Mouse (Mus musculus) adrenal gland, postnatal 4 days (tissue): ENCODE data around the gene Syndig1. TPM values are rescaled to one million over a fixed set of nuclear protein-coding genes. Genes with fewer than 3 reads are reported as not detected.
A peak's percentile ranks its signal among the peaks of the same experiment; 100 is the strongest.

Experiments
- DNase-seq, 2 experiments: peaks; one replicate each; pipeline ENCODE4 v3.0.0; 2021 to 2022; ENCODE audit warnings: low spot score in 2 of 2, mixed read lengths in 2 of 2
- total RNA-seq, 2 experiments: library from RNA; stranded (reverse); gene quantifications; 2 replicates each; pipeline ENCODE4 v1.2.3; 2021

The Syndig1 gene
- total RNA-seq, 2 experiments from 2014 or later = 2.9 to 3.5 TPM

DNA sequence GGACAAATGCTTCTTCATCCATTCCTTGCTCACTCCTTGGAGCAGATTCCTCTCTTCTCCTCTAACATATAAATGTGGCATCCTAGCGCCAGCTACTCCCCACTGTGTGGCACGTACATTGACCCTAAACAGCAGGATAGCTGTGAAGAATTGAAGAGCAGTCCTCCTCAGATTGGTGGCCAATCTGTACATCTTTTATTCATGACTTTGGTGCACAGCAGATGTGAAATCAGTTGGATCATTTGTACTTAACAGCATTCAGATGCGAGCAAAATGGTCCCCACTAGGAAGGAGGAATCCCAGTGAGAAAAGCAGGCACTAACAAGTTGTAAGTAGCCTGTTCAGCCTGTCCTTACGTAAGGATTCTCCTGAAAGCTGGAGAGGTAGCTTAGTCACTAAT, 142.0 kb downstream of the Syndig1 start:
- DNase-seq = no peak

DNA sequence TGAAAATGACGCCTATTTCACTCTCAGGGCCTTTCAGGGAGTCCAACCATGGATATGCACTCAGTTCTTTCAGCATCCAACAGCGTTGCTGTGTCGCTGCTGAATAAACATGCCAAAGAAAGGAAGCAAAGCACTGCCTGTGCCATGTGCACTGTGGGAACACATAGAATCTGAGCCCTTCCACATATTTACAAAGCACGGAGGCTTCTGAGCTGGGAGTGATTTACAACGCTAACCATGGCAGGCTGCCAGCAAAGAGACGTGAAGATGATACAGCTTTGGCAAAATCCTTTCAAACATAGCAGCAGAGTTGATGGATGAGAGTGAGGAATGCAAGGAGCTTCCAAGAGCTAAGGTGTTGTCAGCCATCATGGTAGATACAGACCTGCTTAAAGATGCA, 144.6 kb downstream of the Syndig1 start:
- peak; percentile 39 to 44 for DNase-seq

DNA sequence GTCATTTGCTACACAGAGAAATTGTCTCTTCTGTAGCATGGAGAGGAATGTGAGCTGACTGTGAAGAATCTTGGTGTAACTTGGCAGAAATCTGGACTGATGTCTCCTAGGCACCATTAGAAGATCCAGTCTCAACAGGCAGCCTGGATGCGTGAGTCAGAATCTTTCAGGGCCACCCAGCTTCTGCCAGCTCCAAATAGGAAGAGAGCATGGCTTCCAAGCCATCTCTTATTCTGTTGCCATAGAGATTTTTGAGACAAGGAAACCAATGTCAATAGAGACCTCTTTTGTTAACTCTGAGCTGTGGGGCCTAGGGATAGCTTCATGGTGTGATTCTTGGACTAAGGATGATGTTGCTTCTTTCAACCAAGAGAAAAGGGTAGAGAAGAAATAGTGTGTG, 151.4 kb downstream of the Syndig1 start:
- no peak for DNase-seq

DNA sequence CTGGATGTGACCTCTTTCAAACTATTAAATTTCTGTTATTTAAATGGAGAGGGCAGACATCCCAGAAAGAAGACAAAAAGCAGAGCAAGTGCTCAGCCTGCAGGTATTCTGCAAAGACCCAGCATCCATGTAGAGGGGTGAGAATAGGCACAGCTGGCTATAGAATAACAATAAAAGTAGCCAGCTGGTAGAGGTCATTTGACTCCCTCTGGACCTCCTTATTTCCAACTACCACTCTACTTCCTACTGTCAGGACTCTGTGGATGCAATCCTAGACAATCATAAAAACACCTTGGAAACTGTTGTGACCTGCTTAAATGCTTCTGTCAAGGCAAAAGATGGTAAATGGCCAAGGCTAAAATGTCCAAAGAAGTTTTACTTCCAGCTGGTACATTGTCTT, 153.5 kb downstream of the Syndig1 start:
- no peak for DNase-seq

DNA sequence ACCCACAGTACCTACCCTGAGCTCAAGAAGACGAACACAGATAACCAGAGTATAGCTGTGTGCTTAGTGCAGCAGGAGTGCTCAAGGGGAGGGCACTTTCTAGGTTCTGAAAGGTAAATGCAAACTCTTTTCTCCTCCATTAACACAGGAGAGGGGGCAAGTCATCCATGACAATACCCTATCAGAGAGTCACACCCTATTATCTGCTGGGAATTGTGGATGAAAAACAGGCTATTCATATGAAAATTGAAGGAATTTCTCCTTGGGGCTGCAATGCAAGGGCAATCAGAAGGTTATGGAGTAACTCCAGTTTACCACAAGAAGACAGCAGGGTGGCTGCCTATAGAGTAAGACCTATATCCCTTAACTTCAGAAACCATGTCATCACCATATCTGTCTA, 154.1 kb downstream of the Syndig1 start:
- no peak for DNase-seq

DNA sequence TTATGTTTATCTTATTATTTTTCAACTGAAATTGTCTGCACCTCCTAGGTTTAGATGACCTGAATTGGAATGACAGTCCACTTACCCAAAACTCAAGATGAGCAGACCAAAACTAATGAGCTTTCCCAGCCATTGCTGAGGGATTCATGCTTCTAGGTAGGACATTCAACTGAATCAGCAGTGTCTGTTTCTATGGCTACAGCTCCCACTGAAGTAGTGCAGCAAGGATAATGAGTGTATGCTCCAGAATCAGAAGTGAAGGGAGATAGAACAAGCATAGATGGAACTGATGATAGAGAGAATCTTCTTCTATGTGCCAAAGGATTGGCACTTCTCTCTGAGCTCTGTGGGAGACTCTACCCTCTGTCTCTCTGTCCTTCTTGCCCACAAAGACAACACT, 158.6 kb downstream of the Syndig1 start:
- DNase-seq = no peak

DNA sequence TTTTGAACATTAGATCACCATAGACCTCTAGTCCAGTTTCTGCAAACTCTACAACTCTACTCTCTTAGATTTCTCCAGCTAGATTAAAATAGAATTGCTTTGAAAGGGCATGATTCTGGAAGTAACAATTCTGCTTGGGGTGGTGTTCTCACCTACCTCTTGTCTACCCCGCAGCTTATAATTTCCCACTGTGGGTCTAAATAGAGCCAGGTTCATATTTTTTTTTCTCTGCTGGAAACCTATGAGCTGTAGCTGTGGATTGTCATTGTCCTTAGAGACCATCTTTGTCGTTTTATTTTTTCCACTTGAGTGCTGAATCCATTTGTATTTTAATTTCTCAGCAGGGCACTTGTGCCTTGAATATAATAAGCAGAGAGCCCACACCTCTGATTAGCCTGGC, 162.5 kb downstream of the Syndig1 start:
- DNase-seq = no peak

DNA sequence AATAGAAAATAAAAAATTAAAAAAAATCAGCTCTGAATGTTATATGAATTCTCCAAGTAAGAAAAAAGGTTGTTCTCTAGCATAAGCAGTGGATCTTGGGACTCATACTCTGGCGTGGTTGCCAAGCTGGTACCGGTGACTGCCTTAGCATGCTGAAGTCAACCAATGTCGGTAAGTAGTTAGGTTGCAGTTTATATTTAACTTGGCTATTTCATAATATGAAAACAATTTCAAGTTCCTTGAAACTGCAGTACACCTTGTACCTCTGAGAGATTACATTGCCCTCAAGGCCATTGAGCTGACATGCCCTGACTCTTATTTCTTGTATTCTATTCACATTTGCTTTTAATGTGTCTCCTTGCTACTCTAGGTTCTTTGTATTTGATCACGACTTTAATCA, 163.9 kb downstream of the Syndig1 start:
- DNase-seq = no peak

DNA sequence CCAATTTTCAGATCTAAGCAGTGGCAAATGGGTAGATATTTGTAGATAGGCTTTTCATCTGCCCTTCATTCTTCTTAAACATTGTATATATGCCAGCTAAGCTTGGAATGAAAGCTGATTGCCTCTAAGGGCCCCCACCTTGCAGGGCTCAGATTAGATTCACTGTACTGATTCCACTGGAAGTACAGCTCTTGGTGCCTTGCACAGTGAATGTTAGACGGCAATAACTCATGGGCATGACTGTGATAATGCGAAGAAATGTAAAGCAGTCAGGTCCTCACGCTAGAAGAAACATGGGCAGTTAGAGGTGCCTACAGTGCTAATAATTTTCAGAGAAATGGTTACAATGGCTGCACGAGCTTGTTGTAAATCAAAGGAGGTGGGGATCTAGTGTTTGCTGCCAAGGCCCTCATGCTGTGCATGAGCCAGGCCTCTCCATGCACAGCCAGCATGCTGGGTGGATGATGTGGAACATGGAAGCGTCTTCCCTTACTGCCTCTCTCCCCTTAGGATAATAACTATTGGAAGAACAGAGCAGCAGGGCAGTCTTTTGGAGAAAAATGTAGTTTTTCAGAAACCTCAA, 167.5 kb downstream of the Syndig1 start:
- DNase-seq = no peak

DNA sequence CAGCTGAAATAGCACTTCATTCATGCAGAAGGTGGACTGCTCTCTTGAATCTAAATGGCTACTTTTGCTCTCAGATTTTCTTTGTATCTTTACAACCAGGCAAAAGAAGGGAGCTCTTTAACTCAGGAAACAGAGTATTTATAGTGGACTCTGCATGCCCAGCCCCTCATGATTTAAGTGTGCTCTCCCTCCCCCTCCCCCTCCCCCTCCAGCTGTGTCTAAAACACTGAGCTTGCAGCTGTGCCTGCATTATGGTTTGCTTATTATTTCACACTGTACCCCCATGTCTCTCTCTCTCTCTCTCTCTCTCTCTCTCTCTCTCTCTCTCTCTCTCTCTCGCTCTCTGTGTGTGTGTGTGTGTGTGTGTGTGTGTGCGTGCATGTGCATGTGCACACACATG, 168.6 kb downstream of the Syndig1 start:
- DNase-seq = no peak

DNA sequence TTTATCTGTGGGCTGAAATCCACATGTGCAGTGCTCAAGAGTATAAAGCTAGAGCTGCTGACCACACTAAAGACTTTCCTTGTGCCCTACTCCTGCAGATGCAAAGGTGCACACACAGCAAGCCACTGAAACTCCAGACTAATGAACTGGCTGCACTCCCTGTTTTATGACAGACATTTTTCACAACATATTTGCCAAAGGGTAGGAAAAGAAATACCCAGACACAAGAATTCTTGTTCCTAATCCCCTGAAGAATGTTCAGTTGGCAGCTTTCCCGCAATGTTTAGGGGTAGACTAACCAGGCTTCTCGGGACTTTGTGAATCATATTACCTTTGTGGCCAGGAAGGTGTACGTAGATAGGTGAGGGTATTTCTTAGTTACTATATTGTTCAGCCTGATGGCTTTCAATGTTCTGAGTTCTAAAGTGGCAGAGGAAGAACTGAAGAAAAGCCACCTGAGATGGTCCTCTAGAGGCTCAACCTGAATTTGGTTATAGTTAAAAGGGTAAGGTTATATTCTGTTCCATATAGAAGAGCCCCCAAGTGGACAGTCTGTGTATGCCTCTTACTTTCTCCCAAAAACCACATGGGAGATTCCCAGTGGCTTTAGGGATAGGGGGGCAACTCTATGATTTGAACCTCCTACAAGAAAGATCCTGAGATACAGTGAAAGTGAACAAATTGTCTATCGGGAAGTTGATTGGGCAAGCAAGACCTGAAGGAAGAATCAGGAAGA, 169.5 kb downstream of the Syndig1 start:
- no peak for DNase-seq

DNA sequence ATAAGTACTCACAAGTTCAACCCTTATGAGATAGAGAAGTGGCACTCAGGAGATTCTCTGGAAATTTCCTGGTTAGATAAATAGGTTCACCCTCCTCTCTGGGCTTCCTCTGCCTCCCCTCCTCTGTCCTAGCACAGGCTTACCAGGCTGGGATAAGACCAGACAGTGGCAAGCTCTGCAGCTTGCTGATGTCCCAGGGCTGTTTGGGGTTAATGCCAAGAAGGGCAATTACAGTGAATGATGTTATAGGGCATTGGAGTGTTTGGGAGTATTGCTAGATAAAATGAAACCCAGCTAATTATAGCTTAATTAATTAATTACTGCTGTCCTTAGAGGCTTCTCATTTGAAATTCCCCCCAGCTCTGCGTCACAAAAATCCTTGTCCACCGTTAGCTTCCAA, 171.6 kb downstream of the Syndig1 start:
- DNase-seq = no peak

DNA sequence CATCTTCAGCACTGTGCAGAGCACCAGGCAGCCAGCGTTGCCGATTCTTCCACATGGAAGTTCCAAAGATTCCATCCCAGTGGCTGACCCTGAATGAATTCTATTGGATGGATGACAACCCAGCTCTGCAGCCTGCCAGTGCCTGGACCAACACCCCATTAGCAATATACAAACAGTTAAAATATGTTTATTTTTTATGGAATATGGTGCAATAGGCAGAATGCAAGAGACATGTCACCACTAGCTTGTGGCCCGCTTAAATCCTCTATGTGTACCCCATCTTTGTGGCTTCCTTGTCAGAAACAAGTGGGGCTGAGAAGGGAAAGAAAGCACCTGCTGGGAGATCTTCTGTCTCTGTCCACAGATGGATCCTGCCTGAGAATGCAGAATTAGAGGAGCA, 174.5 kb downstream of the Syndig1 start:
- DNase-seq = no peak

DNA sequence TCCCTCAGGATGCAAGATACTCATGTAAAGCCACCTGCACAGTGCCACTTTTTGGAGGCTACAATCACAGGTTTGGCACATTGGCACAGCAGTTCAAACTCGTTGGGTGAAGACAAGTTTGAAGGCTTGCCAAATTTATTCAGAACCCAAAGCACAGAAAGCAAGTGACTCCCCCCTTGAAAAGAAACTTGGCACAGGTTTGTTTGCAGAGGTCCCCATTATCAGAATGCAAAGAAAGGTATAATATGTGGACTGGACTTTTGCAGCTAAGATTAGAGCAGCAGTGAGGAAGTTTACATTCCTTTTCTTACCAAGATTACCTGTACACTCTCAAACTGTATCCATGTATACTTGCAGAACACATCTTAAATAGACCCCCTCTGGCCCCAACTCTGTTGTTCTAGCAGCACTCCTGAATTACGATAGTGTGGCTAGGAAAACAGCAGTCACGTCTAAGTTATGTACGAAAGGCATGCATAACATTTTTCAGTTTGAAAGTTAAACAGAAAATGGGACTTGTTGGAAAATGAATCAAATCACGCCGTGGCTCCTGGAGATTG, 183.9 kb downstream of the Syndig1 start:
- no peak for DNase-seq

DNA sequence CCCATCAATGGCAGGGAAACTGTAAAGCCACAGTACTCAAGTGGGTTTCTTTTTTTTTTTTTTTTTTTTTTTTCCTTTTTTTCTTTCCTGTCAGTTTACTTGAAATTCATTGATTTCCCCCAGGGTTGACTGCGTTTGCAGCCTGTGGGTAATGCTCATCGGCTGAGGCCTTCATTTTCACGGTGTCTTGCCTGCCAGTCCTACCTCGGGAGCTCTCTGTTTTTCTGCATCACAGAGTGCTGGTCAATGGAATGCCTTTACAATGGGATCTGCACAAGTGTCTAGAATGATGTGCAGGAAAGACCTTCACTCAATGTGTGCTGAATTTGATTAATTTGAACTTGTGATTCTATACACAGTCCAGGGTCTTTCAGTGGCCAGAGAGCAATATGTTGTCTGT, 184.8 kb downstream of the Syndig1 start:
- no peak for DNase-seq

DNA sequence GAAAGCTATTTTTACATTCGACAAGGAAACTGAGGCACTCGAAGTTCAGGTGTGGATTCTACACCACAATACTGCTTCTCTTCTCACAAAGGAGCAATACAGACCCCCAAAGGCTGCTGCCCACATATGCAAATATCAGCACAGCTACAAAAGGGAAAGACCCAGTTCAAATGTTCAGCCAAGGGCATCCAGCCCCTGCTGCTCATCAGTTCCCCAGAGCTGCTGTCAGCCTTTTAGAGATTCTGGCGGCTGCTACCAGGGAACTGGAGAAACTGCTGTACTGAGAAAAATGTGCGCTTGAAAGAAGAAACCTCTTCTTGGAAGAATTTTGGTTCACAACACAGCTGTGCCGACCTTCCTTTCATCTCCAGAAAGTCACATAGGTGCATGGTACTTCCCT, 187.3 kb downstream of the Syndig1 start:
- no peak for DNase-seq

DNA sequence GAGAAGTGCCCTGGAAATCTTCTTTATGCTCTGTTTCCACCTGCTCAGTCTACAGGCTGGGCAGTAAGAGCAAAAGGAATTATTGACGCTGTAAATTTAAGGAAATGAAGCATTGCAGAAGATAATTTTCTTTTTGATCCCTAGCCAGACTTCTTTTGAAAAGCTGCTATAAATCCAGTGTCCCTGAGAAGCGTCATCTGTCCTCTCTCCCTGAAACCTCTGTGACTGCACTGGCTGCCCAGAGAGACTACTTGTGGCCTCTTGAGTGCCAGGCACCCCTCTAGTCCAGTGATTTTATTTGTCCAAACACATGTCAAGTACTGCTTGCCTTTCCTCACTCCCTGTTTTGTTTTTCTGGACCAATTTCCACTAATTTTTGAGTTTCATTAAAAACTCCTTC, 191.7 kb downstream of the Syndig1 start:
- no peak for DNase-seq

DNA sequence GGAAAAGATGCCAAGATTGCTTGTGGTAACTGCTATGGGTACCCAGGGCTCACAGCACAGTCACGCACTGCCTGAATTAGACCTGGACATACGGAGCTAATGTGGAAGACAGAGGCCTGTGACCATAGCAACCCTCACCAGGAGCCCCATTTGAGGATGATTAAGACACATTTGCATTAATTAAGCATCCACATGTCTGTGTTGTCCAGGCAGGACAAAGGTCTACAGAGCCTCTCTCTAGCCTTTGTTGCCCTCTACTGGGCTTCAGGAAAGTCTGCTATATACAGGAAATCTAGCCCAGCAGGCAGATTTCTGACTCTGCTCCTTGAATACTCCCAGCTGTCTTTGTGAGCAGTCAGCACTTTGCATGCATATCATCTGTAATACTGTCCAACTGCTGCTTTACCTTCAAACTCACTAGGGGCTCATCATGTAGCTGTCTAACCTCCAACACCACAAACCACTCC, 194.9 kb downstream of the Syndig1 start:
- DNase-seq = no peak

DNA sequence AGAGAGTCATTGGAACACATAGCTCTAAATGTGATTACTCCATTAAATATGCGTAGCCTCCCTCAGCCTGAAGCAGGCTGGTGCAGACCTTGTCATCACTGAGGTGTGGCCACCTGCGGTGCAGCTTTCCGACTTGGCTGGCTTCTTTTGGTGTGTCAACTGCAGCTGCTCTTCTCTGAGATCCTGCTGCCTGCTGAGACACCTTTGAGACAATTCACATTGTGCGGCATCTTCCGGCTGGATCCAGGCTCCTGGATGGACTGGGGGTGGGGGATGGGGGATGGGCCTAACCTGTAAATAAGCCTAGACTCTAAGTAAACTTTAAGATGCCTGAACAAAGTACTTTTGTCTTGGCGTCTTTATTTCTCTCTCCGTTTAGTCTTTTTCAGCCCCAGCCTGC, 214.5 kb downstream of the Syndig1 start:
- DNase-seq = no peak
